Mouse (Mus musculus) myocyte (in vitro differentiated cells): ENCODE results near the gene Prrt2.

Experiments
- MAX ChIP-seq: IDR thresholded peaks from one replicate; pipeline ENCODE4 v1.6.1; 2011; ENCODE audit warnings: low read depth, mild to moderate bottlenecking, control low read depth
- MYOD1 ChIP-seq, 3 experiments: IDR thresholded peaks; one replicate each; pipeline ENCODE4 v1.6.1; 2011; ENCODE audit warnings: control low read depth in 2 of 3, low read depth in 2 of 3, mild to moderate bottlenecking in 2 of 3, moderate library complexity in 1 of 3; ENCODE audit not compliant: insufficient read length in 2 of 3, control insufficient read depth in 1 of 3
- MYOG ChIP-seq, 3 experiments: IDR thresholded peaks; one replicate each; pipeline ENCODE4 v1.6.1; 2011; ENCODE audit warnings: control low read depth in 2 of 3, low read depth in 2 of 3, mild to moderate bottlenecking in 2 of 3; ENCODE audit not compliant: insufficient read length in 2 of 3, control insufficient read depth in 1 of 3, insufficient read depth in 1 of 3
- POLR2A ChIP-seq: IDR thresholded peaks from one replicate; pipeline ENCODE4 v1.6.1; 2011; ENCODE audit warnings: low read depth, mild to moderate bottlenecking, control low read depth, moderate library complexity; ENCODE audit not compliant: insufficient read length
- TCF12 ChIP-seq: IDR thresholded peaks from one replicate; pipeline ENCODE4 v1.6.1; 2011; ENCODE audit warnings: mild to moderate bottlenecking, control low read depth; ENCODE audit not compliant: poor library complexity, insufficient read depth, severe bottlenecking
- USF1 ChIP-seq: IDR thresholded peaks from one replicate; pipeline ENCODE4 v1.6.1; 2011; ENCODE audit warnings: low read depth, mild to moderate bottlenecking, control low read depth, moderate library complexity

DNA sequence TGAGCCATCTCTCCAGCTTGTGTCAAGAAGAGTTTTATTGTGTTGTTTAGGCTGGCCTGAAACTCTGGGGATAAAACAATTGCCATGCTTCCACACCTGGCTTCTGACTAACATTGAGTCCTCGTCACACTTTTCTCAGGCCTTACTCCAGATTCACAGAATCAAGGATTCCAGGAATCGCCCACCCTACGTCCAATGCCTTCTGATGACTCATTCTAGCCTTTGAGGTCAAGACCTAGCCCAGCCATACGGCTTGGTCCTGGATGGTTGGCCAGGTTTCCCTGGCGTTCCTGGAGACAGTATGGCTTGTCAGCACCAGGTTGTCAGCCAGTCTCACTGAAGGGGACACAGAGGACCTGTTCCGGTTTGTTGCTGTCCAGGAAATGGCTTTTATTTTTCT, 8.6 kb downstream of the Prrt2 start:
- TF ChIP-seq POLR2A = no peak
- TF ChIP-seq TCF12 = no peak
- no peak for TF ChIP-seq USF1
- TF ChIP-seq MYOD1 (IDR thresholded peaks at IDR 0.05; ENCODE audit: control insufficient read depth in 1 of 3, insufficient read length in 2 of 3, low read depth in 2 of 3) = no peak
- no peak for TF ChIP-seq MAX
- TF ChIP-seq MYOG (IDR thresholded peaks at IDR 0.05; ENCODE audit: control insufficient read depth in 1 of 3, insufficient read depth in 1 of 3, insufficient read length in 2 of 3, low read depth in 2 of 3) = no peak
